Mouse (Mus musculus) liver, adult 2 months (tissue): ENCODE results near the gene Bicd1.

Experiments
- CTCF ChIP-seq: fragments of 200-500 bp; IDR thresholded peaks from 2 replicates; pipeline ENCODE4 v1.5.1; 2011; ENCODE audit warnings: low read depth, low read length, control low read depth
- POLR2A ChIP-seq: fragments of 200-500 bp; IDR thresholded peaks from 2 replicates; pipeline ENCODE4 v1.6.1; 2011; ENCODE audit warnings: low read length, control low read depth; ENCODE audit not compliant: insufficient read depth; ENCODE audit errors: extremely low read depth

DNA sequence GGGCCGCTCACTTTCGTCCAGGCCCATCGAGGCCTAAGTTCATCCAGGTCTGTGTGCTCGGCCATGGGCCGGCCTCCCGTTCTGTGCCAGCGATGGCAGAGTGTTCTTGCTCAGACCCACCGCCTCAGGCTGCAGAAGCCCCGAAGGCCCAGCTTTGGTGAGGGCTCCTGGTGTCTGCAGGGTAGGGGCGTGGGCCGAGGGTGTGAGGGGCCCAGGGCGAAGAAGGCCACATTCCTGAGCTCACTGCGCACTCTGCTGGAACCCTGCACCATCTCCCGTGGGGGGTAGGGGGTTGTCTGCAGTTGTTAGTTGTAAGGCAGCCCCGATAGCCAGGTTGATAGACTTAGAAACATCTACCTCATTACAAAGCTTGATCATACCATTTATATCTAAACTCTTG lies 62.8 kb downstream of the Bicd1 start:
- no peak for TF ChIP-seq CTCF
- TF ChIP-seq POLR2A: no peak
